20 mouse cellular contexts compared by ENCODE assay signal in the genomic region with DNA sequence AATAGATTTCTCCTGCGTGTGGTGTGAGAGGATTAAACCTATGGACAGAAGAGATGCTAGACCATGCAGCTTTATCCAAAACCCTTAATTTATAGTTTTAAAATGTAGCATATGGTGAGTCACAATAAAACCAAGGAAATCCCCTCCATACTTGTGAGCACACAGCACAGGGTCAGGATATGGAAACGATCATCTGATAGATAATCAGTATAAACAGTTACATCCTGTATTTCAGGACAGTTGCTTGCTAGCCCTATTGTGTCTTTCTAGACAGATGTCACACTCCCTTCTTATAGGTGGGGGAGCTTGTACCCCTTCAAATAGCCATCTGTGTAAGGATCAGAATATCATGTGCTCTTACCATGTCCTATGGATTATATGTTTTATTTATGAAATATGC.
DNase-seq lines count a peak whose midpoint lies in the region; ATAC-seq and TF ChIP-seq lines count a peak whose summit lies in the region.
"Had no signal": no experiment of that assay in that cellular context is flagged by ENCODE, and none has a peak within 500 bp of the region (broad histone marks: within the 10 kb centered on the region; RNA-seq: fewer than 3 reads in every experiment).

No protein-coding gene starts in this region.

- no peaks in the 10 kb centered on the region for H3K27me3 ChIP-seq in MEL (ENCODE audit: control insufficient read depth in 1 of 2, insufficient read depth in 2 of 2, low read length in 2 of 2)
- H3K27me3 ChIP-seq in liver, embryonic 13.5 days: no peaks in the 10 kb centered on the region
- H3K27me3 ChIP-seq: heart, embryonic 15.5 days; hindbrain, embryonic 15.5 days had no signal

- H3K36me3 ChIP-seq in MEL (ENCODE audit: control insufficient read depth in 1 of 2, insufficient read depth in 2 of 2, low read length in 2 of 2): peaks cover 4 to 37% of the 10 kb centered on the region in 2 experiments
- no peaks in the 10 kb centered on the region for H3K36me3 ChIP-seq in liver, embryonic 13.5 days
- H3K36me3 ChIP-seq: embryonic facial prominence, embryonic 10.5 days; heart, embryonic 15.5 days; hindbrain, embryonic 15.5 days had no signal

- no peak for TF ChIP-seq CTCF in MEL (IDR thresholded peaks at IDR 0.05 in 2 of 3, conservative IDR thresholded peaks at IDR 0.05 in 1 of 3; ENCODE audit: control insufficient read depth in 1 of 3, insufficient read depth in 1 of 3, low read depth in 2 of 3, low read length in 3 of 3, poor library complexity in 1 of 3, severe bottlenecking in 1 of 3)

- no peak for TF ChIP-seq POLR2A in MEL (IDR thresholded peaks at IDR 0.05; ENCODE audit: control insufficient read depth in 1 of 2, insufficient read depth in 1 of 2, low read depth in 1 of 2, low read length in 2 of 2, poor library complexity in 1 of 2)

- H3K27ac ChIP-seq in MEL (ENCODE audit: control insufficient read depth, low read depth, low read length): peak overlapping the region; percentile 15; the same call in 1 of the 2 replicates
- no peak overlapping the region for H3K27ac ChIP-seq in liver, embryonic 13.5 days
- H3K27ac ChIP-seq: embryonic facial prominence, embryonic 10.5 days; gastrocnemius, adult 2 months; heart, adult 2 months; heart, embryonic 15.5 days; hindbrain, embryonic 15.5 days; kidney, postnatal 0 days had no signal

- no peaks in the 10 kb centered on the region for H3K9me3 ChIP-seq in MEL (replicated peaks; ENCODE audit: insufficient read depth, low read length)
- H3K9me3 ChIP-seq in liver, embryonic 13.5 days (replicated peaks): no peaks in the 10 kb centered on the region
- H3K9me3 ChIP-seq: embryonic facial prominence, embryonic 10.5 days; heart, embryonic 15.5 days; hindbrain, embryonic 15.5 days had no signal

- 31% methylated on average over 2 of the region's 2 CpGs for WGBS in liver, embryonic 13.5 days (ENCODE audit: insufficient replicate concordance)

- DNase-seq in CD4-positive, CD25-positive, alpha-beta regulatory T cell, adult 2 months (ENCODE audit: low read depth, low spot score): peak; percentile 67
- DNase-seq in MEL (ENCODE audit: low read depth, low spot score): peak; percentile 42
- no peak for DNase-seq in liver, embryonic 13.5 days
- no peak for DNase-seq in cerebellum, postnatal 36 days
- no peak for DNase-seq in urinary bladder, postnatal 4 days (ENCODE audit: low spot score in 2 of 2)
- DNase-seq in frontal cortex, postnatal 14 days (ENCODE audit: low spot score in 2 of 2): no peak
- DNase-seq: cerebellum, adult 18-20 months; gastrocnemius, adult 2 months; heart, adult 2 months; heart, postnatal 4 days; kidney, adult 18-20 months; lung, embryonic 14.5 days; right cerebral cortex, postnatal 25 days; thymus, adult 2 months had no signal

- H3K9ac ChIP-seq in MEL (ENCODE audit: control insufficient read depth, low read depth, low read length, poor library complexity, severe bottlenecking): peak overlapping the region; percentile 67; the same call in 1 of the 2 replicates
- 0 out of 2 replicates have a peak overlapping the region, but pooled peaks have one; percentile 11 for H3K9ac ChIP-seq in liver, embryonic 13.5 days
- H3K9ac ChIP-seq: heart, embryonic 15.5 days; hindbrain, embryonic 15.5 days; lung, embryonic 14.5 days had no signal

- ATAC-seq in liver, embryonic 13.5 days (ENCODE audit: low read depth): no peak
- 0 out of 2 replicates have a peak, but pooled peaks have one; percentile 9 for ATAC-seq in monocyte, adult 5-6 weeks (replicated peaks; ENCODE audit: insufficient number of reproducible peaks, low FRiP score, low TSS enrichment, poor library complexity, severe bottlenecking)
- ATAC-seq: midbrain, embryonic 16.5 days had no signal

- peak overlapping the region in 1 of 2 experiments; percentile 66; a peak in 2 of 4 replicates for H3K4me3 ChIP-seq in MEL (ENCODE audit: control insufficient read depth in 1 of 2, insufficient read depth in 1 of 2, low read depth in 2 of 2, low read length in 2 of 2)
- H3K4me3 ChIP-seq in liver, embryonic 13.5 days (replicated peaks): no peak overlapping the region
- H3K4me3 ChIP-seq: embryonic facial prominence, embryonic 10.5 days; gastrocnemius, adult 2 months; heart, adult 2 months; heart, embryonic 15.5 days; hindbrain, embryonic 15.5 days had no signal

- H3K79me2 ChIP-seq in MEL (ENCODE audit: control insufficient read depth, insufficient read depth, low read length, poor library complexity): peaks cover 32% of the 10 kb centered on the region

- H3K4me1 ChIP-seq in MEL (ENCODE audit: control insufficient read depth in 1 of 2, insufficient read depth in 2 of 2, low read length in 2 of 2): peaks cover 13 to 23% of the 10 kb centered on the region in 2 experiments
- H3K4me1 ChIP-seq in liver, embryonic 13.5 days (replicated peaks): peaks cover 15% of the 10 kb centered on the region
- H3K4me1 ChIP-seq: embryonic facial prominence, embryonic 10.5 days; heart, embryonic 15.5 days; hindbrain, embryonic 15.5 days had no signal

- no peak for TF ChIP-seq RAD21 in MEL (IDR thresholded peaks at IDR 0.05; ENCODE audit: low read depth, low read length)

- TF ChIP-seq EP300 in MEL (IDR thresholded peaks at IDR 0.05; ENCODE audit: low read depth in 1 of 2, low read length in 2 of 2): peak in 1 of 2 experiments; percentile 47; a peak in 2 of 4 replicates

- H3K4me2 ChIP-seq in liver, embryonic 13.5 days: 0 out of 2 replicates have a peak overlapping the region, but pooled peaks have one; percentile 17
- H3K4me2 ChIP-seq: heart, embryonic 15.5 days; hindbrain, embryonic 15.5 days; lung, embryonic 14.5 days had no signal

TF ChIP-seq in MEL, 35 proteins besides CTCF, POLR2A, EP300 and RAD21:
- TF ChIP-seq TAL1 (IDR thresholded peaks at IDR 0.05; ENCODE audit: low read length) (no peak), GATA1 (IDR thresholded peaks at IDR 0.05; ENCODE audit: low read depth, low read length) (0 out of 2 replicates have a peak, but pooled peaks have one; percentile 27), NRF1 (IDR thresholded peaks at IDR 0.05; ENCODE audit: insufficient read depth, low read depth, low read length, poor library complexity, severe bottlenecking) (no peak), NELFE (IDR thresholded peaks at IDR 0.05; ENCODE audit: low read depth, low read length) (no peak), ETS1 (IDR thresholded peaks at IDR 0.05; ENCODE audit: low read depth, low read length) (peak; percentile 44; the same call in 1 of the 2 replicates), SMC3 (IDR thresholded peaks at IDR 0.05; ENCODE audit: low read depth, low read length) (no peak), GABPA (IDR thresholded peaks at IDR 0.05; ENCODE audit: low read depth, low read length) (no peak), MYC (IDR thresholded peaks at IDR 0.05; ENCODE audit: low read depth, low read length) (no peak)

Comparison
In these comparisons a context has a peak if more than half of its experiments do, and no peak if none do; other contexts are left out.
1. DNase-seq: peak in CD4-positive, CD25-positive, alpha-beta regulatory T cell, adult 2 months (single experiment) and MEL (single experiment); none in liver, embryonic 13.5 days (single experiment), cerebellum, postnatal 36 days (0 of 2), urinary bladder, postnatal 4 days (0 of 2) and frontal cortex, postnatal 14 days (0 of 2).